Mouse (Mus musculus): Measurements from ENCODE around the gene Zfp93. TPM values are rescaled to one million over a fixed set of nuclear protein-coding genes. Genes with fewer than 3 reads are reported as not detected.

The Zfp93 gene
- 1.4 TPM for polyA plus RNA-seq (2014; fragmentation: Illumina TruSeq; extraction: RNeasy Lipid Tissue Mini Kit (QIAGEN cat#74804); ENCODE audit: low read depth, low replicate concordance)

GRCm38 (mm10) chr7:24270288-24270672, at the start of gene Zfp93:
Gene Zfp93, plus strand, starts transcription at chr7:24270420.

GRCm38 (mm10) chr7:24237040-24237791, 33.0 kb upstream of the Zfp93 start, which contains the start of gene Zfp109:
Gene Zfp109, minus strand, starts transcription at chr7:24237560.

GRCm38 (mm10) chr7:24254633-24255474, 15.4 kb upstream of the Zfp93 start, which contains the start of gene Zfp108:
Gene Zfp108, plus strand, starts transcription at chr7:24254794.

GRCm38 (mm10) chr7:24300771-24301282, 30.6 kb downstream of the Zfp93 start, which contains the start of gene Zfp61:
Gene Zfp61, minus strand, starts transcription at chr7:24301232.

GRCm38 (mm10) chr7:24316567-24317092, 46.4 kb downstream of the Zfp93 start, which contains the start of gene Zfp94:
Gene Zfp94, minus strand, starts transcription at chr7:24316666.

Other genes with a start within 250 kb of the Zfp93 start
- gene Vmn1r183, start 217.2 kb upstream of the Zfp93 start, polyA plus RNA-seq (2014; fragmentation: Illumina TruSeq; extraction: RNeasy Lipid Tissue Mini Kit (QIAGEN cat#74804); ENCODE audit: low read depth, low replicate concordance): not detected
- 5.3 TPM for gene Zfp180, start 188.5 kb upstream of the Zfp93 start, polyA plus RNA-seq (2014; fragmentation: Illumina TruSeq; extraction: RNeasy Lipid Tissue Mini Kit (QIAGEN cat#74804); ENCODE audit: low read depth, low replicate concordance)
- gene Zfp112, start 158.1 kb upstream of the Zfp93 start, polyA plus RNA-seq (2014; fragmentation: Illumina TruSeq; extraction: RNeasy Lipid Tissue Mini Kit (QIAGEN cat#74804); ENCODE audit: low read depth, low replicate concordance): 0.77 TPM
- gene Zfp235, start 136.3 kb upstream of the Zfp93 start, polyA plus RNA-seq (2014; fragmentation: Illumina TruSeq; extraction: RNeasy Lipid Tissue Mini Kit (QIAGEN cat#74804); ENCODE audit: low read depth, low replicate concordance): 3.6 TPM
- 0.11 TPM for gene Zfp114, start 95.4 kb upstream of the Zfp93 start, polyA plus RNA-seq (2014; fragmentation: Illumina TruSeq; extraction: RNeasy Lipid Tissue Mini Kit (QIAGEN cat#74804); ENCODE audit: low read depth, low replicate concordance)
- gene Zfp111, start 59.0 kb upstream of the Zfp93 start, polyA plus RNA-seq (2014; fragmentation: Illumina TruSeq; extraction: RNeasy Lipid Tissue Mini Kit (QIAGEN cat#74804); ENCODE audit: low read depth, low replicate concordance): 1.5 TPM
- gene Zfp109, start 32.9 kb upstream of the Zfp93 start, polyA plus RNA-seq (2014; fragmentation: Illumina TruSeq; extraction: RNeasy Lipid Tissue Mini Kit (QIAGEN cat#74804); ENCODE audit: low read depth, low replicate concordance): 1.2 TPM
- 1.1 TPM for gene Zfp108, start 15.6 kb upstream of the Zfp93 start, polyA plus RNA-seq (2014; fragmentation: Illumina TruSeq; extraction: RNeasy Lipid Tissue Mini Kit (QIAGEN cat#74804); ENCODE audit: low read depth, low replicate concordance)
- gene Zfp61, start 30.8 kb downstream of the Zfp93 start, polyA plus RNA-seq (2014; fragmentation: Illumina TruSeq; extraction: RNeasy Lipid Tissue Mini Kit (QIAGEN cat#74804); ENCODE audit: low read depth, low replicate concordance): not detected
- 0.87 TPM for gene Zfp94, start 46.2 kb downstream of the Zfp93 start, polyA plus RNA-seq (2014; fragmentation: Illumina TruSeq; extraction: RNeasy Lipid Tissue Mini Kit (QIAGEN cat#74804); ENCODE audit: low read depth, low replicate concordance)
- not detected for gene Tescl, start 63.5 kb downstream of the Zfp93 start, polyA plus RNA-seq (2014; fragmentation: Illumina TruSeq; extraction: RNeasy Lipid Tissue Mini Kit (QIAGEN cat#74804); ENCODE audit: low read depth, low replicate concordance)
- gene Lypd5, start 78.8 kb downstream of the Zfp93 start, polyA plus RNA-seq (2014; fragmentation: Illumina TruSeq; extraction: RNeasy Lipid Tissue Mini Kit (QIAGEN cat#74804); ENCODE audit: low read depth, low replicate concordance): not detected
- not detected for gene Kcnn4, start 99.8 kb downstream of the Zfp93 start, polyA plus RNA-seq (2014; fragmentation: Illumina TruSeq; extraction: RNeasy Lipid Tissue Mini Kit (QIAGEN cat#74804); ENCODE audit: low read depth, low replicate concordance)
- gene Smg9, start 129.2 kb downstream of the Zfp93 start, polyA plus RNA-seq (2014; fragmentation: Illumina TruSeq; extraction: RNeasy Lipid Tissue Mini Kit (QIAGEN cat#74804); ENCODE audit: low read depth, low replicate concordance): 0.21 TPM
- not detected for gene Irgc1, start 181.9 kb downstream of the Zfp93 start, polyA plus RNA-seq (2014; fragmentation: Illumina TruSeq; extraction: RNeasy Lipid Tissue Mini Kit (QIAGEN cat#74804); ENCODE audit: low read depth, low replicate concordance)
- gene Plaur, start 192.1 kb downstream of the Zfp93 start, polyA plus RNA-seq (2014; fragmentation: Illumina TruSeq; extraction: RNeasy Lipid Tissue Mini Kit (QIAGEN cat#74804); ENCODE audit: low read depth, low replicate concordance): not detected
- gene Cadm4, start 211.6 kb downstream of the Zfp93 start, polyA plus RNA-seq (2014; fragmentation: Illumina TruSeq; extraction: RNeasy Lipid Tissue Mini Kit (QIAGEN cat#74804); ENCODE audit: low read depth, low replicate concordance): 0.34 TPM
- gene Zfp428, start 236.6 kb downstream of the Zfp93 start, polyA plus RNA-seq (2014; fragmentation: Illumina TruSeq; extraction: RNeasy Lipid Tissue Mini Kit (QIAGEN cat#74804); ENCODE audit: low read depth, low replicate concordance): not detected
- gene AC161166.1, start 242.0 kb downstream of the Zfp93 start, polyA plus RNA-seq (2014; fragmentation: Illumina TruSeq; extraction: RNeasy Lipid Tissue Mini Kit (QIAGEN cat#74804); ENCODE audit: low read depth, low replicate concordance): not detected

All from liver, adult 10 weeks (tissue).